Mouse (Mus musculus) liver, embryonic 14.5 days (tissue): ENCODE measurements around the gene Gm11084. TPM values are rescaled to one million over a fixed set of nuclear protein-coding genes. Genes with fewer than 3 reads are reported as not detected.
A peak's percentile ranks its signal among the peaks of the same experiment; 100 is the strongest.

Experiments
- ATAC-seq: fragments of 200-750 bp; cut with Nextera tagmentation; 2 replicates; pipeline ENCODE4 v1.8.0; 2017; ENCODE audit warnings: moderate number of reproducible peaks, mild to moderate bottlenecking, moderate library complexity; ENCODE audit not compliant: insufficient read depth
- DNase-seq, 3 experiments: peaks; one replicate each; pipeline ENCODE4 v3.0.0-alpha.2; 2012 to 2013; ENCODE audit warnings: low read depth in 3 of 3, low spot score in 3 of 3
- H3K27ac ChIP-seq: fragments of 300-500 bp; sonication (generic); 2 replicates; pipeline ENCODE4 v1.5.1; 2014; ENCODE audit warnings: moderate library complexity, mild to moderate bottlenecking, control low read depth, inconsistent platforms
- H3K27me3 ChIP-seq: fragments of 300-500 bp; sonication (generic); 2 replicates; pipeline ENCODE4 v1.6.1; 2014; ENCODE audit warnings: mild to moderate bottlenecking, low read length, moderate library complexity; ENCODE audit not compliant: control insufficient read depth, insufficient read depth
- H3K36me3 ChIP-seq: fragments of 300-500 bp; sonication (generic); replicated peaks from 2 replicates; pipeline ENCODE4 v1.6.1; 2014; ENCODE audit warnings: low read depth; ENCODE audit not compliant: control insufficient read depth, insufficient read depth
- H3K4me1 ChIP-seq, 2 experiments: fragments of 200-500 bp in 1 of 2; fragments of 300-500 bp in 1 of 2; sonication (generic) in 1 of 2; replicated peaks; 2 replicates each; pipeline ENCODE4 v1.6.1; 2012 to 2014; ENCODE audit warnings: antibody characterized with exemption in 1 of 2, inconsistent platforms in 1 of 2, low read length in 1 of 2; ENCODE audit not compliant: control insufficient read depth in 2 of 2, insufficient read depth in 2 of 2
- H3K4me2 ChIP-seq: fragments of 300-500 bp; sonication (generic); 2 replicates; pipeline ENCODE4 v1.6.1; 2014; ENCODE audit warnings: low read depth, mild to moderate bottlenecking, control low read depth, moderate library complexity
- H3K4me3 ChIP-seq, 2 experiments: fragments of 200-500 bp in 1 of 2; fragments of 300-500 bp in 1 of 2; sonication (generic) in 1 of 2; 2 replicates each; pipeline ENCODE4 v1.5.1; 2012 to 2014; ENCODE audit warnings: low read depth in 2 of 2, low read length in 2 of 2, mild to moderate bottlenecking in 2 of 2, control low read depth in 1 of 2, inconsistent platforms in 1 of 2, moderate library complexity in 1 of 2; ENCODE audit not compliant: insufficient read depth in 1 of 2
- H3K9ac ChIP-seq: fragments of 300-500 bp; sonication (generic); replicated peaks from 2 replicates; pipeline ENCODE4 v1.6.1; 2014; ENCODE audit warnings: mild to moderate bottlenecking, control low read depth, moderate library complexity
- H3K9me3 ChIP-seq: fragments of 300-500 bp; sonication (generic); 2 replicates; pipeline ENCODE4 v1.6.1; 2016; ENCODE audit warnings: low read length, mixed read lengths; ENCODE audit not compliant: control insufficient read depth
- CTCF ChIP-seq: IDR thresholded peaks from 2 replicates; pipeline ENCODE4 v1.5.1; 2016; ENCODE audit warnings: antibody characterized with exemption, low read depth, control low read depth
- EP300 ChIP-seq: IDR thresholded peaks from 2 replicates; pipeline ENCODE4 v1.6.1; 2016; ENCODE audit warnings: antibody characterized with exemption, low read depth
- WGBS: fragments of 180-500 bp; shearing (Covaris S2); extraction: QIAGEN DNeasy Blood & Tissue Kit; methylation state at CpG from one replicate; pipeline ENCODE4 v1.1.7; 2014; ENCODE audit not compliant: insufficient replicate concordance; 5-methylcytosine and 5-hydroxymethylcytosine counted together
- polyA plus RNA-seq, 2 experiments: library from polyadenylated mRNA; depleted of rRNA in 1 of 2; stranded (reverse) in 1 of 2; unstranded in 1 of 2; fragments of >200 nt; fragmentation: Nextera tagmentation in 1 of 2; extraction: Ambion mirVana in 1 of 2; gene quantifications; 2 replicates each; pipeline versions ENCODE4 v1.2.1 to v1.2.3; 2012 to 2014

The Gm11084 gene
- polyA plus RNA-seq, 2 experiments: not detected

DNA sequence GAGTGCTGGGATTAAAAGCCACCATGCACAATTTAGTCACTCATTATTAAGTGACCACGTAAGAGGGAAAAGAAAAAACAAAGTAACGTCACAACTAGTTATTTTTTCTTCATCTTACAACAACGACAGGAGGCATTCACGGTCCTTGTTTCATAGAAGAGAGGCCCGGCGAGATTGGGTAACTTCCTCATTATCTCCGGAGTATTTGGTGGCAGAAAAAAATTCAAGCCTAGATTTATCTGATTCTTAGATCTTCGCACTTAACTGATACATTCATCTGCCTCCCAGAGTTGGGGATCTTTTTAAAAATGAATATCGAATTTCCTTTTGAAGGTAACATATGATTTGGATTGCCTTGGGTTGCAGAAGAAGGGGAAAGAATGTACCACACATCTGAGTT lies 21.0 kb upstream of the Gm11084 start:
- no peak overlapping the region for H3K27ac ChIP-seq
- no peak overlapping the region for H3K9ac ChIP-seq
- ATAC-seq: no peak
- H3K4me1 ChIP-seq: peaks cover 21 to 33% of the 10 kb centered on the region in 2 experiments
- DNase-seq: no peak
- H3K36me3 ChIP-seq: no peaks in the 10 kb centered on the region
- H3K4me2 ChIP-seq: no peak overlapping the region
- TF ChIP-seq CTCF: no peak
- TF ChIP-seq EP300: no peak
- no peak overlapping the region for H3K4me3 ChIP-seq
- no peaks in the 10 kb centered on the region for H3K27me3 ChIP-seq
- peaks cover 5% of the 10 kb centered on the region; the same call in 1 of the 2 replicates for H3K9me3 ChIP-seq
- 48% methylated on average over 9 of the region's 9 CpGs for WGBS

DNA sequence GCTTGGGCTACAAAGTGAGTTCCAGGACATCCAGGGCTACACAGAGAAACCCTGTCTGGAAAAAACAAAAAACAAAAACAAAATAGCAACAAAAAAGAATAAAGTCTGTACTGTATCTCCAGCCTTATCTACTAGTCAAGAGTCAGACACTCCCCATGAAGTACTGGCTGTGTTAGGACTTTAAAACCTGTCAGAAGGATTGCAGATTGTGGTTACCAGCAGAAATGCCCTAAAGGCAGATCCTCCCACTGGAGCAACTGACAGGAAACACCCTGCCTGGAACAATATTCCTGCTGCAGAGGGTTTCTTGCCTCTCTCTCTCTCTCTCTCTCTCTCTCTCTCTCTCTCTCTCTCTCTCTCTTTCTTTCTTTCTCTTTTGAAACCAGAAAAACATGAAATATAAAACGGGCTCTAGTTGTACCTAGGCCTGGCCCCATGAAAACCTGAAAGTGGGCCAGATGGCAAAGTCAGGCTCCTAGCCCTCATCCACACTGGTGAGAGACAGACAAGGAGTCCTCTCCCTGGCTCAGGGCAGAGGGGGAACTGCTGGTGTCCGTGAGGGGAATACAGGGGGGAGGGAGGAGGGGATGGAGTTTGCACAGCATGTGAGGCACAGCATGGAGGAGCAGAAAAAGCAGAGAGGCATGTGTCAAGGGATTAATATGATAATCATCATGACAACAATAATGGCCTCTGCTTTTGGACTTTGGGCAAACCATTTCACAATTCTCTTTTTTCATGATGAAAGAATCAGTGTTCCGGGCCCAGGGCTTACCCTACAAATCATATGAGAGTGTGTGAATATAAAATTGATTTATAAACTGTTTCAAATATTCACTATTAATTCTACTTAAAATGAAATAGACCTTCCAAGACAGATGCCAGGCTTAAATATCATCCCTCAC lies 19.3 kb upstream of the Gm11084 start:
- H3K4me3 ChIP-seq: no peak overlapping the region
- no peak overlapping the region; the same call in 1 of the 2 replicates for H3K4me2 ChIP-seq
- H3K9ac ChIP-seq: peak overlapping the region; percentile 27; the same call in 1 of the 2 replicates
- peaks cover 35 to 48% of the 10 kb centered on the region in 2 experiments for H3K4me1 ChIP-seq
- H3K27me3 ChIP-seq: no peaks in the 10 kb centered on the region
- peaks cover 3% of the 10 kb centered on the region; the same call in 1 of the 2 replicates for H3K9me3 ChIP-seq
- WGBS: 41% methylated on average over 3 of the region's 3 CpGs
- TF ChIP-seq EP300 (no peak), CTCF (no peak)
- H3K27ac ChIP-seq: no peak overlapping the region
- no peak for ATAC-seq
- DNase-seq: no peak
- H3K36me3 ChIP-seq: no peaks in the 10 kb centered on the region

DNA sequence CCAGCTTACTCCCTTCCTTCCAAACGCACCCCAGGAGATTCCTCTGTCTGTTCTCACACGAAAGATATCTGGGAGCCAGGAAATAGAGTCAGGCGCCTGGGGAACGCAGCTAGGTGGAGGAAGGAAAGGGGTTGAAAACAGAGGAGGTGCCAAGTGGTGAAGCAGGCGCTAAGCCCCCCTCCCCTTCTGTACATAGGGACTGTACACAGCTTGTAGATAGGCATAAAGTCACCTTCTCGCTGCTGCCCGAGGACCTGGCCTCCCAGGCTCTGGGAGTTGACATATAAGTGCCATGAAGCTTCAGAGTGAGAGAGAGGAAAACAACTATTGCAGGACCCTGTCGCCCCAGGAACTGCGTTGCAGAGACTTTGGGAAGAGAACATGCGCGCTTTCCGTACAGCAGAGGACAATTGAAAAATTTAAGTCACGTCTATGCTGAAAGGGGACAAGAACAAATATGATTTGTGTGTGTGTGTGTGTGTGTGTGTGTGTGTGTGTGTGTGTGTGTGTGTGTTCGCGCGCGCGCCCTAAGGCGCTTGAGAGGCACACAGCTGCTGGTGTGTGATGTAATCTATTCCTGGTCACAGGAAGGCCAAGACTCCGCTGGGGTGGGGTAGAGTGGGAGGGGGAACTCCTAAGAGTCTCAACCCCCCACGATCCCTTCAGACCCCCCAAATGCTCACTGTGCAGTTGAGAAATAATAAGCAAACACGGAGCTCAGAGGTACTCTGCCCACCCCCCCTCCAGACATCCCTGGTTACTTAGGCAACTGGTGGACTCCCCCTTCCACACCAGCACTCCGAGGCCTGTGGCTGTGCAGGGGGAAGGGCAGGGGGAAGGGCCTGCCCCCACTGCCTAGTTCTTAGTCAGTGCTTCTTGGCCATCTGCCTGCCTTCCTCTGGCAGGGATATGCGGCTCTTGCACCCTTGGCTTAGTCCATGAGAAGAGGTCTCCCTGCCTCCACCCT lies 17.5 kb upstream of the Gm11084 start:
- ATAC-seq (no peak), DNase-seq (no peak)
- Histone ChIP-seq H3K27me3 (no peaks in the 10 kb centered on the region), H3K27ac (peak overlapping the region; percentile 83), H3K4me2 (peak overlapping the region; percentile 62), H3K36me3 (no peaks in the 10 kb centered on the region), H3K4me1 (peaks cover 41 to 54% of the 10 kb centered on the region in 2 experiments), H3K4me3 (no peak overlapping the region; a peak in 1 of 4 replicates), H3K9me3 (no peaks in the 10 kb centered on the region), H3K9ac (peak overlapping the region; percentile 34)
- 14% methylated on average over 24 of the region's 24 CpGs for WGBS
- no peak for TF ChIP-seq EP300
- no peak for TF ChIP-seq CTCF

DNA sequence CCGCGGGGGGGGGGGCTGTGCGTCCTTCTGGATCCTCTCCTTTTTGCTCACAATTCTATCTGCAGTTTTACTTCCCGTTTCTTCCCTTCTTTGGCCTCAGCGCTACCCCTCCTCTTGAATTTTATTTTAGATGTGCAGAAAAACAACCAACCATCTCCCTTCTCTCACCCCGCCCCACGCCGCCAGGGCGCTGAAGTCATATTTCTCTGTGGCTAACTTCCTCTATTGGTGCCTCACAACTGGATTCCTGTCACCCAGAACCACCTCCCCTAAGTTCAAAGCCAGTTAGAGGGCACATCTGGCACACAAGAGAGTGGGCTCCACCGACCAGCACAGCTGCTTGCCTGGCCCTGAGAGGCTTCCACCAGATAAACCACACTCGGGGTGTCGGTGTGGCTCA lies 16.5 kb upstream of the Gm11084 start:
- Histone ChIP-seq H3K9me3 (no peaks in the 10 kb centered on the region), H3K4me2 (peak overlapping the region; percentile 62), H3K36me3 (no peaks in the 10 kb centered on the region), H3K4me3 (peak overlapping the region in 1 of 2 experiments; percentile 1; a peak in 1 of 4 replicates), H3K4me1 (peaks cover 41 to 54% of the 10 kb centered on the region in 2 experiments), H3K27ac (peak overlapping the region; percentile 83), H3K9ac (peak overlapping the region; percentile 34), H3K27me3 (no peaks in the 10 kb centered on the region)
- DNase-seq (no peak), ATAC-seq (no peak)
- TF ChIP-seq CTCF: no peak; the same call in 1 of the 2 replicates
- TF ChIP-seq EP300: no peak
- WGBS: 10% methylated on average over 12 of the region's 12 CpGs
